Mouse (Mus musculus): ENCODE data around the gene Dthd1. TPM values are rescaled to one million over a fixed set of nuclear protein-coding genes. Genes with fewer than 3 reads are reported as not detected.

Dthd1 gene
- total RNA-seq, 1 experiment from 2014 or later = not detected

GRCm38 (mm10) chr5:62854361-62854844 is 40.8 kb downstream of the Dthd1 start:
- ATAC-seq (replicated peaks; ENCODE audit: insufficient number of reproducible peaks, low FRiP score, low TSS enrichment, poor library complexity, severe bottlenecking) = no peak; the same call in 1 of the 2 replicates

- no peak for ATAC-seq (replicated peaks; ENCODE audit: insufficient number of reproducible peaks, low FRiP score, low TSS enrichment, poor library complexity, severe bottlenecking)
Observed at GRCm38 (mm10) chr5:62857502-62857901, 43.9 kb downstream of the Dthd1 start.

GRCm38 (mm10) chr5:62858282-62858681 is 44.7 kb downstream of the Dthd1 start:
- ATAC-seq (replicated peaks; ENCODE audit: insufficient number of reproducible peaks, low FRiP score, low TSS enrichment, poor library complexity, severe bottlenecking) = peak; percentile 77

- no peak for ATAC-seq (replicated peaks; ENCODE audit: insufficient number of reproducible peaks, low FRiP score, low TSS enrichment, poor library complexity, severe bottlenecking)
Observed at GRCm38 (mm10) chr5:62864348-62864747, 50.7 kb downstream of the Dthd1 start.

- no peak for ATAC-seq (replicated peaks; ENCODE audit: insufficient number of reproducible peaks, low FRiP score, low TSS enrichment, poor library complexity, severe bottlenecking)
Observed at GRCm38 (mm10) chr5:62867003-62867402, 53.4 kb downstream of the Dthd1 start.

GRCm38 (mm10) chr5:62879530-62879929 is 65.9 kb downstream of the Dthd1 start:
- no peak for ATAC-seq (replicated peaks; ENCODE audit: insufficient number of reproducible peaks, low FRiP score, low TSS enrichment, poor library complexity, severe bottlenecking)

- ATAC-seq (replicated peaks; ENCODE audit: insufficient number of reproducible peaks, low FRiP score, low TSS enrichment, poor library complexity, severe bottlenecking) = no peak
Observed at GRCm38 (mm10) chr5:62895326-62895725, 81.7 kb downstream of the Dthd1 start.

GRCm38 (mm10) chr5:62906954-62907353 is 93.3 kb downstream of the Dthd1 start:
- no peak for ATAC-seq (replicated peaks; ENCODE audit: insufficient number of reproducible peaks, low FRiP score, low TSS enrichment, poor library complexity, severe bottlenecking)

GRCm38 (mm10) chr5:62909074-62909473 is 95.5 kb downstream of the Dthd1 start:
- ATAC-seq (replicated peaks; ENCODE audit: insufficient number of reproducible peaks, low FRiP score, low TSS enrichment, poor library complexity, severe bottlenecking) = peak; percentile 63; the same call in 1 of the 2 replicates

- no peak for ATAC-seq (replicated peaks; ENCODE audit: insufficient number of reproducible peaks, low FRiP score, low TSS enrichment, poor library complexity, severe bottlenecking)
Observed at GRCm38 (mm10) chr5:62924616-62925015, 111.0 kb downstream of the Dthd1 start.

Other genes starting within 250 kb of the Dthd1 start
- 68.8 to 147 TPM (median 72.8 TPM) in 3 replicates for gene Arap2, start 47.7 kb upstream of the Dthd1 start, total RNA-seq (2017)

Data from monocyte, adult 5-6 weeks (primary cell).